Mouse (Mus musculus) splenic B cell, adult 2 months (primary cell): ENCODE results near the gene Slc2a1.

ENCODE experiments used
- DNase-seq: peaks from one replicate; pipeline ENCODE4 v3.0.0-alpha.2; 2011; ENCODE audit warnings: low read depth, low spot score
- H3K27me3 ChIP-seq: 2 replicates; pipeline ENCODE4 v1.6.1; 2012; ENCODE audit warnings: mild to moderate bottlenecking, low read length, moderate library complexity, mixed read lengths; ENCODE audit not compliant: control insufficient read depth, poor library complexity, insufficient read depth, severe bottlenecking
- H3K36me3 ChIP-seq: 2 replicates; pipeline ENCODE4 v1.6.1; 2012; ENCODE audit warnings: mild to moderate bottlenecking, low read length, moderate library complexity, mixed read lengths; ENCODE audit not compliant: control insufficient read depth, poor library complexity, insufficient read depth, severe bottlenecking

Gene Slc2a1

GRCm38 (mm10) chr4:119162990-119163389 lies 54.5 kb downstream of the Slc2a1 start:
- DNase-seq: no peak
- H3K36me3 ChIP-seq: no peaks in the 10 kb centered on the region
- no peaks in the 10 kb centered on the region for H3K27me3 ChIP-seq

DNA sequence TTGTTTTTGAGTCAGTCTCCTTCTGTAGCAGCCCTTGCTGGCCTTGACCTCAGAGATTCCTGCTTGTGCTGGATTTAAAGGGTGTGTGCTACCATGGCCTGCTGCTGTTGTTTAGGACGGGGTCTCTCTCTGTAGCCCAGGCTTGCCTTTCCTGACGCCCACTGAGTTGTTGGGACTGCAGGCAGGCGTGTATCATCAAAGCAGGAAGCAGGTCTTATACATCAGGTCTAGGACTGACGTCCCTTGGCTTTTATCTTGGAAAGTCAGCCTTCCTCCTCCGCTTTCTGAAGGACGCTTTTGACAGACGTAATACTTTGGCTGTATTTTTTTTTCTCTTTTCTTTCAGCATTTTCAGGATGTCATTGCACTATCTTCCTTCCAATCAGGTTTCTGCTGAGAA lies 57.4 kb downstream of the Slc2a1 start:
- H3K27me3 ChIP-seq: no peaks in the 10 kb centered on the region
- DNase-seq: no peak
- H3K36me3 ChIP-seq: no peaks in the 10 kb centered on the region; the same call in 1 of the 2 replicates

GRCm38 (mm10) chr4:119167068-119167467 lies 58.6 kb downstream of the Slc2a1 start:
- DNase-seq: no peak
- Histone ChIP-seq H3K36me3 (no peaks in the 10 kb centered on the region; the same call in 1 of the 2 replicates), H3K27me3 (no peaks in the 10 kb centered on the region)

GRCm38 (mm10) chr4:119167663-119168062 lies 59.2 kb downstream of the Slc2a1 start:
- Histone ChIP-seq H3K27me3 (no peaks in the 10 kb centered on the region), H3K36me3 (no peaks in the 10 kb centered on the region; the same call in 1 of the 2 replicates)
- DNase-seq: peak; percentile 95

DNA sequence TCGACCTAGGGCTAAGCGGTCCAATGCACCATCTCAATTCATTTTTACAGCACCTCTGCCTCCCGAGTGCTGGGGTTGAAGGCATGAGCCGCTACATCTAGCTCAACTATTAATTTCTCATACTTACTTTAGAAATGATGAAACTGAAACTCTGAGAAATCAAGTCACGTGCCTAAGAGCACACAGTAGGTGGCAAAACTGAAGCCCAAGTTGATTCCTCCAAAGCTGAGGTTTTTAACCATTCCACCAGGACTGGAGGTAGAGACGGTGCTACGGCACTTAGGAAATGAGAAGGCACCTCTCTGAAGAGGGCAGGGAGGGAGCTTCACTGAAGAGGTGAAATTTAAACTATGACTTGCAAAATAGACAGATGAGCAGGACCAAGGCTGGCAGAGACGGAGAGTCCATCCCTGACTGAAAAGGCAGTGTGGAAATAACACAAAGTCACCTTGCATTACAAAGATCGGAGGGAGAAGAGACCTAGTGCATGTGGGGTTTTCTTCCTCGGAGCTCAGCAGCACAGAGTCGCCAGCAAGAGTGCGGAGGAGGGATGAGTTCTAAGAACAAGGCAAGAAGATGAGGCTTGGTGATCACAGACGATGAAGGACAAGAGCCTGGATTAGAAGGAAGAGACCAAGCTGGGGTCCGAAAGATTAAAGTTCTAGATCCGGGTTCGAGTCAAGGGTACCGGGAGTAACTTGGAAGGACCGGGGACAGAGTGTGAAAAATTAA lies 64.6 kb downstream of the Slc2a1 start:
- H3K27me3 ChIP-seq: no peaks in the 10 kb centered on the region
- peak; percentile 29 for DNase-seq
- no peaks in the 10 kb centered on the region; the same call in 1 of the 2 replicates for H3K36me3 ChIP-seq

GRCm38 (mm10) chr4:119173851-119174453 lies 65.4 kb downstream of the Slc2a1 start, which contains the start of gene Zfp691:
Zfp691 (minus strand) TSS chr4:119174195.
- no peaks in the 10 kb centered on the region for H3K27me3 ChIP-seq
- no peaks in the 10 kb centered on the region; the same call in 1 of the 2 replicates for H3K36me3 ChIP-seq
- DNase-seq: peak; percentile 97

GRCm38 (mm10) chr4:119177702-119178101 lies 69.2 kb downstream of the Slc2a1 start:
- no peaks in the 10 kb centered on the region for H3K36me3 ChIP-seq
- H3K27me3 ChIP-seq: no peaks in the 10 kb centered on the region
- DNase-seq: no peak

DNA sequence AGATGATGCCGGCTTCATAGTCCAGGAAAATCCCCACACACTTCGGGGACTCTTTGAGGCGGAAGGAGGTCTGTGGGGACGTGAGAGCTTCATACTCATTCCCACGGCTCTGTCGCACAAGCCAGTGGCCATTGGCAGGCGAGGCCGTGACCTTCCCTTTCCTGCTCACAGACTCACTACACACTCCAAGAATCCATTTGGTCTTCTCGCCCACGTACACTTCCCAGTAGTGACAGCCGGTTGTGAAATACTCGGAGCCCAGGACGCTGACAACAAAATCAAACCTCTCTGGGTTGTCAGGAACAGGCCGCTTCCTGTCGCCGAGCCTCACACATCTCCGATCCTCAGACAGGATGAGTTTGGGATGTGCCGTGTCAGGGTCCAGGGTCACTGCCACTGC lies 69.8 kb downstream of the Slc2a1 start:
- H3K27me3 ChIP-seq: no peaks in the 10 kb centered on the region
- DNase-seq: no peak

GRCm38 (mm10) chr4:119180133-119180707 lies 71.7 kb downstream of the Slc2a1 start:
- DNase-seq: peak; percentile 33
- H3K36me3 ChIP-seq: no peaks in the 10 kb centered on the region
- no peaks in the 10 kb centered on the region for H3K27me3 ChIP-seq

More for the DNA sequence above, 69.8 kb downstream of the Slc2a1 start:
- H3K36me3 ChIP-seq: no peaks in the 10 kb centered on the region

DNA sequence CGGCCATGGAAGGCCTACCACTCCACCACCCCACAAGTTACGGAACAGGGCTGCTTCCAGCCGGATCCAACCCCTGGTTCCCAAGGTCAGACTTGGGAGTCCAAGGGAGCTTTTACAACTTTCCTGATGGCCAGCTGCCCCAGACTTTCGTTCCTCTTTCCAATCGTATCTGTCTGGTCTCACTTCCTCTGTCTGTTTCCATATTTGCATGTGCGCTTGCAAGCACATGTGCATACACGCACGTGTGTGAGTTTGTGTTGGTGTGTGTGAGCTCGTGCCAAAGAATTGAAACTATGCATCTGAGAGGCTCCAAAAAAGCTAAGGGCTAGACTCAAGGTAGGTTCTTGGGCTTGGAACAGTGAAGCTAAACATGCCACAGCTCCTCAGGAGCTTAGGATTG lies 72.9 kb downstream of the Slc2a1 start:
- H3K36me3 ChIP-seq: no peaks in the 10 kb centered on the region
- H3K27me3 ChIP-seq: no peaks in the 10 kb centered on the region
- peak; percentile 90 for DNase-seq

- Histone ChIP-seq H3K27me3 (no peaks in the 10 kb centered on the region), H3K36me3 (no peaks in the 10 kb centered on the region)
- DNase-seq: no peak
Observed at GRCm38 (mm10) chr4:119183525-119183924, 75.0 kb downstream of the Slc2a1 start.

DNA sequence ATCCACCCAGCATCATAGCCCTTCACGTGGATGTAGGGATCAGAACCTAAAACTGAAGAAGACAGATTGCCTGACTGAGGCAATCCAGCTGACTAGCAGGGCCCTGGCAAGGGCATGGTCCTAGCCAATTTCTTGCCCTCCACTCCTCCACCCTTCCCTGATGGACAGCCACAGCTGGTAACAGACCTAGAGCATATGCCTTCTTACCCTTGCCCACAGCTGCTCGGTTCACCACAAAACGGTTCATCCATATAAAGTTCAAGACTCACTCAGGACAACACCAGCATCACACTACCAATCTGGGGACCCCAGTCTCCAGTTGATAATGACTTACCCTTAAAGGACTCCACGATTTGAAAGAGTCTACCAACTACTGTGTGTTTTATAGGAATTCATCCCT lies 77.3 kb downstream of the Slc2a1 start:
- Histone ChIP-seq H3K36me3 (no peaks in the 10 kb centered on the region), H3K27me3 (no peaks in the 10 kb centered on the region)
- DNase-seq: no peak
